Mouse (Mus musculus) stomach, postnatal 0 days (tissue): ENCODE measurements around the gene Ttll11. TPM values are rescaled to one million over a fixed set of nuclear protein-coding genes. Genes with fewer than 3 reads are reported as not detected.

ENCODE experiments used
- ATAC-seq: fragments of 200-750 bp; cut with Nextera tagmentation; 2 replicates; pipeline ENCODE4 v1.8.0; 2017; ENCODE audit not compliant: low FRiP score, low TSS enrichment
- DNase-seq: peaks from one replicate; pipeline ENCODE4 v3.0.0-alpha.2; 2016; ENCODE audit warnings: low spot score
- H3K27ac ChIP-seq: fragments of 300-500 bp; sonication (generic); replicated peaks from 2 replicates; pipeline ENCODE4 v1.5.1; 2014; ENCODE audit warnings: mild to moderate bottlenecking, control low read depth
- H3K27me3 ChIP-seq: fragments of 300-500 bp; sonication (generic); 2 replicates; pipeline ENCODE4 v1.6.1; 2014; ENCODE audit warnings: low read length; ENCODE audit not compliant: control insufficient read depth, insufficient read depth
- H3K36me3 ChIP-seq: fragments of 300-500 bp; sonication (generic); 2 replicates; pipeline ENCODE4 v1.6.1; 2014; ENCODE audit warnings: low read length, mixed read lengths; ENCODE audit not compliant: control insufficient read depth, insufficient read depth
- H3K4me1 ChIP-seq: fragments of 300-500 bp; sonication (generic); replicated peaks from 2 replicates; pipeline ENCODE4 v1.6.1; 2014; ENCODE audit warnings: antibody characterized with exemption; ENCODE audit not compliant: control insufficient read depth, insufficient read depth
- H3K4me2 ChIP-seq: fragments of 300-500 bp; sonication (generic); replicated peaks from 2 replicates; pipeline ENCODE4 v1.6.1; 2014; ENCODE audit warnings: low read depth, mild to moderate bottlenecking, control low read depth, moderate library complexity
- H3K4me3 ChIP-seq: fragments of 300-500 bp; sonication (generic); 2 replicates; pipeline ENCODE4 v1.5.1; 2014; ENCODE audit warnings: low read depth, low read length, control low read depth
- H3K9ac ChIP-seq: fragments of 300-500 bp; sonication (generic); 2 replicates; pipeline ENCODE4 v1.6.1; 2014; ENCODE audit warnings: mild to moderate bottlenecking, low read length, control low read depth, mixed read lengths
- H3K9me3 ChIP-seq: fragments of 300-500 bp; sonication (generic); 2 replicates; pipeline ENCODE4 v1.6.1; 2016; ENCODE audit warnings: low read length; ENCODE audit not compliant: control insufficient read depth
- CTCF ChIP-seq: IDR thresholded peaks from 2 replicates; pipeline ENCODE4 v1.5.1; 2016; ENCODE audit warnings: antibody characterized with exemption, low read depth, mild to moderate bottlenecking, moderate library complexity
- EP300 ChIP-seq: optimal IDR thresholded peaks from 2 replicates; pipeline ENCODE3; 2016; ENCODE audit warnings: antibody characterized with exemption
- WGBS: fragments of 180-500 bp; shearing (Covaris S2); extraction: QIAGEN DNeasy Blood & Tissue Kit; methylation state at CpG from one replicate; pipeline ENCODE4 v1.1.7; 2014; 5-methylcytosine and 5-hydroxymethylcytosine counted together
- polyA plus RNA-seq: library from polyadenylated mRNA; unstranded; fragments of >200 nt; fragmentation: Nextera tagmentation; extraction: Ambion mirVana; gene quantifications from 2 replicates; pipeline ENCODE4 v1.2.1, GENCODE M21; 2015

Ttll11 gene
- polyA plus RNA-seq, 1 experiment from 2014 or later = 0.55 TPM

- DNase-seq = no peak
Measured at GRCm38 (mm10) chr2:35775651-35776055, 204.1 kb downstream of the Ttll11 start.

GRCm38 (mm10) chr2:35770541-35770940 is 209.2 kb downstream of the Ttll11 start:
- no peak overlapping the region for H3K27ac ChIP-seq
- H3K36me3 ChIP-seq = no peaks in the 10 kb centered on the region
- 64% methylated on average over 2 of the region's 2 CpGs for WGBS
- no peak overlapping the region for H3K9ac ChIP-seq
- H3K4me1 ChIP-seq = no peaks in the 10 kb centered on the region
- TF ChIP-seq CTCF = no peak
- no peak for TF ChIP-seq EP300
- no peak for DNase-seq
- no peak for ATAC-seq
- no peak overlapping the region for H3K4me2 ChIP-seq
- H3K9me3 ChIP-seq = no peaks in the 10 kb centered on the region
- H3K27me3 ChIP-seq = no peaks in the 10 kb centered on the region
- H3K4me3 ChIP-seq = no peak overlapping the region

More at GRCm38 (mm10) chr2:35775651-35776055, 204.1 kb downstream of the Ttll11 start:
- Histone ChIP-seq H3K27ac (no peak overlapping the region), H3K4me1 (no peaks in the 10 kb centered on the region), H3K36me3 (no peaks in the 10 kb centered on the region), H3K9ac (no peak overlapping the region), H3K27me3 (no peaks in the 10 kb centered on the region), H3K9me3 (no peaks in the 10 kb centered on the region), H3K4me2 (no peak overlapping the region), H3K4me3 (no peak overlapping the region)
- 41% methylated on average over 5 of the region's 5 CpGs for WGBS
- ATAC-seq = no peak
- TF ChIP-seq CTCF = no peak
- no peak for TF ChIP-seq EP300

- DNase-seq (no peak), ATAC-seq (no peak)
- no peaks in the 10 kb centered on the region for H3K36me3 ChIP-seq
- 86% methylated on average over 12 of the region's 12 CpGs for WGBS
- no peaks in the 10 kb centered on the region for H3K9me3 ChIP-seq
- no peak overlapping the region for H3K4me3 ChIP-seq
- TF ChIP-seq CTCF (no peak), EP300 (no peak)
- no peak overlapping the region for H3K9ac ChIP-seq
- H3K27me3 ChIP-seq = no peaks in the 10 kb centered on the region
- no peak overlapping the region for H3K27ac ChIP-seq
- no peaks in the 10 kb centered on the region for H3K4me1 ChIP-seq
- H3K4me2 ChIP-seq = no peak overlapping the region
Measured at GRCm38 (mm10) chr2:35769398-35769797, 210.3 kb downstream of the Ttll11 start.

- no peaks in the 10 kb centered on the region for H3K27me3 ChIP-seq
- 58% methylated on average over 4 of the region's 4 CpGs for WGBS
- H3K27ac ChIP-seq = no peak overlapping the region
- no peak overlapping the region for H3K4me3 ChIP-seq
- no peak overlapping the region for H3K4me2 ChIP-seq
- no peaks in the 10 kb centered on the region for H3K36me3 ChIP-seq
- TF ChIP-seq EP300 (no peak), CTCF (no peak)
- no peaks in the 10 kb centered on the region for H3K4me1 ChIP-seq
- no peaks in the 10 kb centered on the region for H3K9me3 ChIP-seq
- DNase-seq (no peak), ATAC-seq (no peak)
- no peak overlapping the region; the same call in 1 of the 2 replicates for H3K9ac ChIP-seq
Measured at GRCm38 (mm10) chr2:35768538-35769238, 211.0 kb downstream of the Ttll11 start.

GRCm38 (mm10) chr2:35767834-35768537 is 211.7 kb downstream of the Ttll11 start:
- H3K36me3 ChIP-seq = no peaks in the 10 kb centered on the region
- no peaks in the 10 kb centered on the region for H3K9me3 ChIP-seq
- H3K4me2 ChIP-seq = no peak overlapping the region
- no peaks in the 10 kb centered on the region for H3K27me3 ChIP-seq
- H3K9ac ChIP-seq = no peak overlapping the region
- 50% methylated on average over 14 of the region's 14 CpGs for WGBS
- H3K4me3 ChIP-seq = no peak overlapping the region
- H3K4me1 ChIP-seq = no peaks in the 10 kb centered on the region
- ATAC-seq (no peak), DNase-seq (no peak)
- TF ChIP-seq CTCF = no peak
- TF ChIP-seq EP300 = no peak
- H3K27ac ChIP-seq = no peak overlapping the region

GRCm38 (mm10) chr2:35764328-35764727 is 215.4 kb downstream of the Ttll11 start:
- ATAC-seq (no peak), DNase-seq (no peak)
- H3K4me1 ChIP-seq = no peaks in the 10 kb centered on the region
- no peaks in the 10 kb centered on the region for H3K9me3 ChIP-seq
- no peaks in the 10 kb centered on the region for H3K27me3 ChIP-seq
- H3K36me3 ChIP-seq = no peaks in the 10 kb centered on the region
- no peak overlapping the region for H3K4me2 ChIP-seq
- TF ChIP-seq EP300 (no peak), CTCF (no peak)
- H3K9ac ChIP-seq = no peak overlapping the region
- WGBS = 37% methylated on average over 8 of the region's 8 CpGs
- H3K4me3 ChIP-seq = no peak overlapping the region
- H3K27ac ChIP-seq = no peak overlapping the region
